Mouse (Mus musculus): Measurements from ENCODE around the gene Gbf1.
"Not testable (repeated sequence)": the region's sequence is repeated elsewhere in the genome, so short reads cannot be mapped to it uniquely, and the experiment has no call there.

Gene Gbf1

GRCm38 (mm10) chr19:46152127-46152803 is at the start of gene Gbf1:
Gene Gbf1, plus strand, starts transcription at chr19:46152509.
- CTCF ChIA-PET, result interaction anchor here (0.9 to 1.1 kb wide), 2 partner anchors 9 to 16 kb away, joined by 3 read pairs; no protein-coding TSS in a partner anchor

GRCm38 (mm10) chr19:46103437-46104186 is 48.7 kb upstream of the Gbf1 start:
- CTCF ChIA-PET, result no interaction called here

GRCm38 (mm10) chr19:46104187-46104557 is 48.1 kb upstream of the Gbf1 start:
- CTCF ChIA-PET, result no interaction called here

GRCm38 (mm10) chr19:46110214-46110613 is 42.1 kb upstream of the Gbf1 start:
- CTCF ChIA-PET, result interaction anchor here (0.6 kb wide), 1 partner anchor 263 kb away, joined by 5 read pairs; no protein-coding TSS in a partner anchor

GRCm38 (mm10) chr19:46110781-46111180 is 41.5 kb upstream of the Gbf1 start:
- CTCF ChIA-PET, result interaction anchor here (0.6 kb wide), 1 partner anchor 264 kb away, joined by 5 read pairs; no protein-coding TSS in a partner anchor

- CTCF ChIA-PET, result no interaction called here
These were observed 37.7 kb upstream of the Gbf1 start for GRCm38 (mm10) chr19:46114617-46115016.

- CTCF ChIA-PET, result no interaction called here
These were observed 32.9 kb upstream of the Gbf1 start for GRCm38 (mm10) chr19:46119458-46119857.

- CTCF ChIA-PET, result interaction anchor here (0.5 kb wide), 1 partner anchor 168 kb away, joined by 3 read pairs; no protein-coding TSS in a partner anchor
These were observed 31.4 kb upstream of the Gbf1 start for GRCm38 (mm10) chr19:46120872-46121271.

- CTCF ChIA-PET, result no interaction called here
These were observed 28.4 kb upstream of the Gbf1 start for GRCm38 (mm10) chr19:46123876-46124275.

- CTCF ChIA-PET, result interaction anchor here (0.5 kb wide), 1 partner anchor 414 kb away, joined by 3 read pairs; no protein-coding TSS in a partner anchor
These were observed 27.7 kb upstream of the Gbf1 start for GRCm38 (mm10) chr19:46124651-46125050.

- CTCF ChIA-PET, result no interaction called here
These were observed 26.0 kb upstream of the Gbf1 start for GRCm38 (mm10) chr19:46126301-46126700.

- CTCF ChIA-PET, result not testable (repeated sequence)
These were observed 22.6 kb upstream of the Gbf1 start for GRCm38 (mm10) chr19:46129737-46130136.

GRCm38 (mm10) chr19:46131283-46131682 is 21.0 kb upstream of the Gbf1 start:
- CTCF ChIA-PET, result interaction anchor here (0.7 to 1.0 kb wide), 2 partner anchors 66 to 259 kb away, joined by 4 to 14 read pairs; no protein-coding TSS in a partner anchor

GRCm38 (mm10) chr19:46131694-46132525 is 20.4 kb upstream of the Gbf1 start, which contains the start of gene Elovl3:
Gene Elovl3, plus strand, starts transcription at chr19:46131897.
- CTCF ChIA-PET, result interaction anchor here (0.6 to 1.0 kb wide), 3 partner anchors 66 to 258 kb away, joined by 3 to 14 read pairs (median 4); no protein-coding TSS in a partner anchor

GRCm38 (mm10) chr19:46132577-46132976 is 19.7 kb upstream of the Gbf1 start:
- CTCF ChIA-PET, result interaction anchor here (0.6 kb wide), 1 partner anchor 89 kb away, joined by 3 read pairs; no protein-coding TSS in a partner anchor

GRCm38 (mm10) chr19:46135297-46135696 is 17.0 kb upstream of the Gbf1 start:
- CTCF ChIA-PET, result interaction anchor here (0.7 to 1.1 kb wide), 3 partner anchors 114 to 331 kb away, joined by 3 to 5 read pairs (median 3); no protein-coding TSS in a partner anchor

GRCm38 (mm10) chr19:46135789-46136638 is 16.3 kb upstream of the Gbf1 start:
- CTCF ChIA-PET, result interaction anchor here (0.5 to 1.2 kb wide), 9 partner anchors 17 to 330 kb away, joined by 3 to 5 read pairs (median 3); no protein-coding TSS in a partner anchor

GRCm38 (mm10) chr19:46136639-46137580 is 15.4 kb upstream of the Gbf1 start:
- CTCF ChIA-PET, result interaction anchor here (0.5 to 1.2 kb wide), 8 partner anchors 16 to 232 kb away, joined by 3 to 4 read pairs (median 3); no protein-coding TSS in a partner anchor

GRCm38 (mm10) chr19:46140324-46140723 is 12.0 kb upstream of the Gbf1 start:
- CTCF ChIA-PET, result interaction anchor here (0.6 kb wide), 1 partner anchor 86 kb away, joined by 3 read pairs; no protein-coding TSS in a partner anchor
